Mouse (Mus musculus): ENCODE measurements around the gene Terb1.

The Terb1 gene

DNA sequence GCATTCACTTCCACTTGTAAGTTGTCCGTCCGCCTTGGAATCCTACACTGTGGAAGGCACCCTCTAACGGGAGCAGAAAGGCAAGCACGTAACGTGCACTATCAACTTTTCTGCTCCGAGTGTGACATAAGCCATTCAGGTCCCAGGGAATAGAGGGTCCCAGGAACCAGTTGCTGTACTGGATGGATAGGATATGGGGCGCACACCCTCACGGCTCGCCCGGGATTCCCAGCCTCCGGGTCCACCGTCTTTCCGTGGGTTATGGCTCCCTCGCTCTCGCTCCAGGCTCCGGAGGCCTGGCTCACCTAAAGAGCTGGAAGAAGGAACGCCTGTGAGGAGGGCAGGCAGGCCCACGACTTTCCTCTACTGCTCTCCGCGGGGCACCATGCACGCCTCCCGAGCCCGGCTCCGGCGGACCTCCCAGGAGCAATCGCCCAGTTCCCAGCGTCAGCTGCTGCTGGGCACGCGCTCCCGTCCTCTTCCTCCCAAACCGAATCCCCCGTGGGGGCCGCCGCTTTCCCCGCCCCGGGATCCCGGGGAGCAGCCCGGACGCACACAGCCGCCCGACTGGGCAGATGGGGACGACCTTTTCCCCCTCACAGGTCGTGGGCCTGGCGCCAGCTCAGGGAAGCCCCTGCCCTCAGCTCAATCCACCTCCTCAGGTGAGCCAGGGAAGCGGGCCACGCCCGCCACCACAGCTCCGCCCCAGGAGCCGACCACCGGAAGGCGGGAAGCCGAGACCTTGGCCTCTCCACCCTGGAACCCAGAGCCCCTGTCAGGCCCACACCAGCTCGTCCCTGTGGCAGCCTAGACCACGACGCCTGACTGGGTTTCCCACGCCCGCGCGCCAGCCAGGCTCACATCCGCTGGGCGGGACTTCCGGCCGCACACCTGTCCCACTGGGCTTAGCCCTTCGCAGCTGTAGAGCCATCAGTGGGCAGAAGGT is at the start of gene Terb1:
TSS of gene Terb1 (minus strand) at position 850 of the 946 bp plus-strand sequence.
- DNase-seq (ENCODE audit: low spot score) = no peak

DNA sequence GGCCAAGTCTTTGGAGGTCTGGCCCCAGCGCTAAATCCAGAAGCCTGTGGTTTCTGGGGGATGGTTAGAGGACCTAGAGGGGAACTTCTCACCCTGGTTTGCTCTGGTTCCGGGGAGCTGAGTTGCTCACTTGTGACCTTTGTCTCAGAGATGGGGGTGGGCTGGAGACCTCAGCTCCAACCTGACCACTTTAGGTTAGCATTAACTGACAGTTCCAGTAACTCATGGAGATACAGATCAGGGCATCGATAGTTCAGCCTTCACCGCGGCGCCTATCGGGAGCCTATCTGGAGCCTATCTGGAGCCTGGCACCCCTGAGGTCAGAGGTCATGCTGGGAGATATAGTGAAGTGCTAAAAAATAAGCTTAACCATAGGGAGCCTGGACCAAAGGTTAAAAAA is 47.5 kb upstream of the Terb1 start:
- no peak for DNase-seq (ENCODE audit: low spot score)

DNA sequence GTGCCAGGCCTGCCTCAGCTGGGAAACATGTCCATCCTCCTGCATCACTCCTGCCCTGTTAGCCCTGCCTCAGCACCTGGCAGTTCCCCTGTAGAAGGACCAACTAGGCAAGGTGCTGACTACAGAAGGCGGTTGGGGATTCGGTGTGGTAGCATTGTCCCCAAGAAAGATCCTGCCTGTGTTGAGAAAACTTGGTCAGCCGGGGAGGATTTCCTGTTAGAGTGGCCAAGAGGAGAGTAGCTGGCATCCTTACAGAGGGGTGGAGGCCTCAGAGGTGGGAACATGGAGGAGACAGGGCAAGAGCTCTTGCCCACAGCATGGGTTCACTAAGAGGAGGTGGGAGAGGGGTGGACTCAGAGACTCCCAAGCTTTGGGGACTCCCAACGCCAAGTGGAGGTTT is 45.5 kb upstream of the Terb1 start:
- DNase-seq (ENCODE audit: low spot score) = no peak

DNA sequence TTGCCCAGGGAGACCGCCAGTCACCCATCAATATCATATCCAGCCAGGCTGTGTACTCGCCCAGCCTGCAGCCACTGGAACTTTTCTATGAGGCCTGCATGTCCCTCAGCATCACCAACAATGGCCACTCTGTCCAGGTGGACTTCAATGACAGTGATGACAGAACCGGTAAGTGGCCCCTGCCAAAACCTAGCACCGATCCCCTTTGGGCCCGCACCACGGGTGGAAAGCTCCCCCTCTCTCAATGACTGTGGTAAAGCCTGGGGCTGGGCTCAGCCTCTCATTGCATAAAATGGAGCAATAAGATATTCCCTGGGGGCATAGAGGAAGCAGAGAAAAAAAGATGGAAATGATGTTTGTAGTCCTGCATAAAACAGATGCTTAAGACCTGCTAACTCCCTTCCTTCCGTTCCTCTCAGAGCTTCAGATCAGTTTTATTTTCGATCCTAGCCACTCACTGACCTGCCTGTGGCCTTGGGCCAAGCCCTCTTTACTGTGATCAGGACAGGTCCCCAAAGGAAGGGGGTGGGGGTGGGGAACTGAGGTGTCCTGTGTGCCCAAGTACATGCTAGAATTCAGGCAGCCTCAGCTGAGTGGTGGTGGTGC is 33.8 kb upstream of the Terb1 start:
- no peak for DNase-seq (ENCODE audit: low spot score)

DNA sequence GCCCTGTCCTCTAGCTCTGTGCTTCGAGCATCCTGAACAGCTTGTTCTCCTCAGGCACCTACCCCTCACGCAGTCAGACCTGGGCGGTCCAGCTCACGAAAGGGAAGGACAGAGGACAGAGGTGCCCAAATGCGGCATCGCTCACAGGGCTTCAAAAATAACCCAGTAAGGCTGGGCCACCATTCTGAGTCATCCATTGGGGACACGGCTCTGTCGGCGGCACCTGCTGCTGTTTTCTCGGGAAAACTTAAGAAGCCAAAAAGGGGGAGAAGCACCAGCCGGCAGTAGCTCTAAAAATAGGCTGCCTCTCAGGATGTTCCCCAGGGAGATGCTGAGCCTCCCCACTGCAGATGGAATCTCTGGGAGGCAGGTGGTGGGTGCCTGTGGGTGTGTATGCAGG is 32.5 kb upstream of the Terb1 start:
- DNase-seq (ENCODE audit: low spot score) = peak; percentile 61

DNA sequence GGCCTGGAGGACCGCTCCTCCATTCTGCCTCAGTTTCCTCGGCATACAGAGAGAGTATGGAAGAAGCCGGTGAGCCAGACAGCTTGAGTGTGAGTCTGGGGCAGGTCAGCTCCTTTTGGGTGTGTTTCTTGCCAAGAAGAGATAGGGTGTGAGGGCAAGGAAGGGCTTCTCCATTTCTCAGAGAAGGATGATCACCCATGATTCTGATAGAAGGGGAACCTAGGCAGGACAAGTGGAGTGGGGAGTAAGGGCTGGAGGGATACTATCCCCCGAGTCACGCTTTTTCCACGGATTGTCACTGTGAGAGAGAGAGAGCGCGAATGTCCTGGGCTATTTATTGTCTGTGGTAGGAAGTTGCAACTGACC is 31.8 kb upstream of the Terb1 start:
- no peak for DNase-seq (ENCODE audit: low spot score)

DNA sequence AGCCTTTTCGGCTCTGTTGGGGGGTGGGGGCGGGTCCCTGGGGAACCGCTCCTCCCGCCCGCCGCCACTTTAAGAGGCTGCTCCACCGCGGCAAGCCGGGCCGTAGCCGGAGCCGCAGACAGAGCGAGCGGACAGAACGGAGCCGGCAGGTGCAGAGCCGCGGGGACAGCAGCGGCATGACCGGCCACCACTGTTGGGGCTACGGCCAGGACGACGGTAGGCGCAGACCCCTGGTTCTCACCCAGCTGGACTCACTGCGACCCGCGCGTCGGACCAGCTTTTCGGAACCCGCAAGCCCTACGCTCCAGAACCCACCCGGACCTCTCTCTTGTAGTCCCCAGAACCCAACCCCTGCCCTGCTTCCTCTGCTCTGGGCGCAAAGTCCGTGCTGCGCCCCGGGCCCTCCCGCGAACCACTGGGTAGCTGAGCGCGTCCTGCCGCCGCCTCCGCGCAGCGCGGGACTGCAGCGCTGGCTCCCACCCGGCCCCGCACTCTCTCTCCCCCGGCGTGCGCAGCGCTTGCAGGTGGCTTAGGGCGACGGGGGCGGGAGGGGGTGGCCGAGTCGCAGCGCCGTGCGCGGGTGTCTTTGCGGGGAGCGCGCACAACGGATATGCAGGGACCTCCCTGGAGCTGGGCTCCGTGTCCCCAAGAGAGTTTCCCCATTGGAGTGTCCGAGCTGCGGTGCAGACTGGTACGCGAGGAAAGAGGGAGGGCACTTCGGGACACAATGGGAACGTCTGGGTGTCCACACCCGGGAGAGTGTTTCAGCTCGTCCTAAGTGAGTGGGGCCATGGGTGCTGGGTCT is 31.2 kb upstream of the Terb1 start:
- DNase-seq (ENCODE audit: low spot score) = no peak

DNA sequence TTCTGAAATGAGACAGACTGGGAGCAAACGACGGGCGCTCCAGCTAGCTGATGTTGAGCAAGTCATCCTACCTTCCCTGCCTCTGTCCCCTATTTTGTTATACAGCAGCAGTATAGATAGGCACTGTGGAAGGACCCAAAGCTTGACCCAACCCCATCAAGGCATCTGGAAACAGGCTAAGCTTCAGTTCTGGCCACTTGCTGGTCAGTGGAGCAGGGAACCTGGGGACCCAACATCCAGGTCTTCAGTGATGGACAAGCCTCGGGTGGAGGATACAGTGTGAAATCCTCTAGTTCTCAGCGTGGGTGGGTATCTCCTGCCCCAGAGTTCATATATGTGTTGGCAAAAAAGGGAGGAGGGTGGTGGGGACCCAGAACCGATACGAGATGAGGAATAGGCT is 30.5 kb upstream of the Terb1 start:
- no peak for DNase-seq (ENCODE audit: low spot score)

DNA sequence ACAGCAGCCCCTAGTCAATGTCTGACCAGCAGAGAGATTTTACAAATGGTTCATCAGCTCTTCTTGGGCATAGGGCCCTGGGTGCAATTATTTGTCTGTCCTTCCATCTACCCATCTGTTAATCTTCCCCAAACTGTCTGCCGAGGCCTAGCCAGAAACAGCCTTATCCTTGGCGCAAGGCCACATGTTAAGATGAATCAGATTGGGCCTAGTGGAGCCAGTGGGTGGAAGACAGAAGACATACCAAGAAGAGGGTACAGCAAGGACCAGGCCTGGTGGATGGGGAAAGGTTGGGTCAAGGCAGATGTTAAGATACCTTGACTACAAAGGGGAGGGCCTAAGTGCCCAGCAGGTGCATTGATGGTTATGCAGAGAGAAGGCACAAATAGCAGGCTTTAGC is 29.9 kb upstream of the Terb1 start:
- no peak for DNase-seq (ENCODE audit: low spot score)

DNA sequence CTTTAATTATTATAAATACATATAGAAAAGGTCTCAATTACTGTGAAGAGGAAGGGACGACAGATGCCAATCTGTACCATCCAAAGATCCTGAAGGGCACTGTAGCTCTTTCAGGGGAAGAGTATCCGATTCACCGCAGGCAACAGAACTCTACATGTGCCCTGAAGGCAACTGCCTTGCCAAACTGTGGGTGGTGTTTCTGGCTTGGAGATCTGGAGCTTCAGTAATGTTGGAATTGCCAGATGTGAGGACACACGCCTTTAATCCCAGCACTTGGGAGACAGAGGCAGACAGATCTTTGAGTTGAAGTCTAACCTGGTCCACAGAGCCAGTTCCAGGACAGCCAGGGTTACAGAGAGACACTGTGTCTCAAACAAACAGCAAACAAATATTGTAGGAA is 29.2 kb upstream of the Terb1 start:
- no peak for DNase-seq (ENCODE audit: low spot score)

DNA sequence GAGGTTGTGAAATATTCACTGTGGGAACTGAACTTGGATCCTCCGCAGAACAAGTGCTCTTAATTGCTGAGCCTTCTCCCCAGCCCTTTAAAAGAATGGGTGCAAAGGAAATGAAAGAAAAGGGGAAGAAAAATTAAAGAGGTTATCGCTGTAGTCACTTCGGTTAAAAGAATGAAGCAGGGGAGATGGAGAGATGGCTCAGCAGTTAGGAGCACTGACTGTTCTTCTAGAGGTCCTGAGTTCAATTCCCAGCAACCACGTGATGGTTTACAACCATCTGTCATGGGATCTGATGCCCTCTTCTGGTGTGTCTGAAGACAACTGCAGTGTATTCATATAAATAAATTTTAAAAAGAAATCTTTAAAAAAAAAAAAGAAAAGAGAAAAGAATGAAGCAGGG is 26.3 kb upstream of the Terb1 start:
- DNase-seq (ENCODE audit: low spot score) = no peak

DNA sequence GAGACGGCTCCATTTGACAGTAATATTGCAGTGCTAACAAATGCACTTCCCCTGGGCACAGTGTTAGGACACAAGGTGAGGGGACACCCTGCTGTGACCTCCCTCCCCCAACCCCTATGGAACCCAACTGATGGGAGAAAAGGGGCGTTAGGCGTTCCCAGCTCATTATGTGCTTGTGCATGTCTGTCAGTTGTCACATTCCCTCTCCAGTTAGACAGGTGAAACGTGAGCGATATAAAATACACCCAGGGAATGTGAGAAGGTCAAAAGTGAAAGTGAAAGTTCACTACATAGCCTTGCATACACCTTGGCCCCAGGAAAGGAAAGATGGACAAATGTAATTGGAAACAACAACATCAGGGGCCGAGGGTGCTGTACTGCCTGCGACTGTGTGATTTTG is 25.7 kb upstream of the Terb1 start:
- no peak for DNase-seq (ENCODE audit: low spot score)

DNA sequence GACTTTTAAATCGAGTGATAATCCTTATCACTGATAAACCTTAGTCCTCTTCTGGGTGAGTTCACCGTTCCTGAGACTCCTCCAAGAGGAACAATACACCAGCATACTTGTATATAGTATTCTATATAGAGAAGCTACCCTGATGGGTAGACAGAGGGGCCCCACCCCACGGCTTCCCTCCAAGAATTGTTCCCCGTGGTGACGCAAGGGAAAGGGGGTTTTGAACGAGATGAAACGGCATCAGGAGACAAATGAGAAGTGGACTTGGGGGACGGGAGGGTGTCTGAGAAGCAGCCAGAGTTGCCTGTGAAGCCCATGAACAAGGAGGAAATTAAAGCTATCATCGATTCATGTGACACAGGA is 25.1 kb upstream of the Terb1 start:
- no peak for DNase-seq (ENCODE audit: low spot score)

DNA sequence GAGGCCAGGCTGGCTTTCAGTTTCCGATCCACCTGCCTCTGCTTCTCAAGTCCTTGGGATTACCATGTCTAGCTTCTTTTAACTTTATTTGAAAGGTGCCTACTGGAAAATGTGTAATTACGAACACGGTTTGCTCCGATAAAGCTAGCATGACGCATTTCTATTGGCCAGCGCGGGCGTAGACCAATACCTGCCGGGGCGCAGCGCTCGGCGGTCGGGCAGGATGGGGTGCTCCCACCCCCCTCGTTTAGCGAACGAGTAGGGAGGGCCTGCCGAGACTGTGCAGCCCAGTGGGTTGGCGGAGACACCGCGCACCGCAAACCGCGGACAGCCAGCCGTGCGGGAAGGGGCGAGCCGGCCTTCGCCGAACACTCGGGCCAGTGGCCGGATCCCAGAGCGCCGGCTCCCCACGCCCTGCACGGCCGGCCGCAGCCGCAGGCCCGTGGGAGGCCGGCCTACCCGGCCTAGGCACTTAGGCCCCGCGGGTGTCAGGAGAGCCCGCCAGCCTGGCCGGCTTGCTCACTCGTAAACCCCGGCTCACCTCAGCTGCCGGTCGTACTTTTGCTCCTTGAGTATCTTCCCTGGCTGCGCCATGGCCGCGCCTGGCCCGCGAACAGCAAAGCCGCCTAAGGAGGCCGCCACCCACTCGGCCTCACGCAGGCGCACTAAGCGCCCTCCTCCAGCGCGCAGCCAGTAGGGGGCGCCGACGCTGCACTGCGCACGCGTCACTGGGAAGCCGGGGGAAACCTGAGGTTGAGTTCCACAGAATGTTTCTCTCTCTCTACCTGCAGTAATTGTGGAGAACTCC is 24.5 kb upstream of the Terb1 start, which contains the start of the genes Nae1 and Car7:
TSS of gene Nae1 (minus strand) at position 667 of the 808 bp plus-strand sequence.
TSS of gene Car7 (plus strand) at position 719 of the 808 bp plus-strand sequence.
- peak; percentile 90 for DNase-seq (ENCODE audit: low spot score)

DNA sequence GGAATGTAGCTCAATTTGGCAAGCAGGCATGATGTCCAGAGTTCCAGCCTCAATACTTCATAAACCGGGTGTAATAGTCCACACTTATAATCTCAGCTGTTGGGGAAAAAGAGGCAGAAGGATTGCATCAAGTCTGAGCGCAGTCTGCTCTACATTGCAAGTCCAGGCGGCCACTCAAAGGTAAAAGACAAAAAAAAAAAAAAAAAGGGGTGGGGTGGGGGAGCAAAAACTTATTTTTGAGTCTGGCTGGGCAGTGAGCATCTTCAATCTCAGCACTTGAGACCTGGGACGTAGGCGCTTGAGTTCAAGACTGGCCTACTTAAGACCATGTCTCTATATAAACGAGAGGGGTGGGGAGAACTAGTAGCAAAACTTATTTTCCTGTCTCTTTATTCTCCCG is 23.8 kb upstream of the Terb1 start:
- DNase-seq (ENCODE audit: low spot score) = no peak

DNA sequence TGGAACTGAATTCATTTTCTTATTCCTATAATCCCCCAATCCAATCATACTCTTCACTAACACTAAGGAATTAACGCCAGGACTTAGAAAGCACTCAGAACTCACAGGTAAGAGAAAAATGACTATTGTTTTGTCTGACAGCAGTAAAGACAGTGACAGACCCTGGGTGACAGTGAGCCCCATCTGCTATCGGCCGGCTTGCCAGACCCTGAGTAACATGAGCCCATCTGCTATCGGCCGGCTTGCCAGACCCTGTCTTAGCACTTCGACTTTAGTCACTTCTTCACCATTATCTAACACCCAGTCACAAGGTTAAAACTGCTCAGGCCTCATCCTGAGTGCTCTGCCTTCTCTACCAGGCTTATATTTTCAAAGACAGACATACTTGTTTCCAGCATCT is 20.0 kb upstream of the Terb1 start:
- no peak for DNase-seq (ENCODE audit: low spot score)

DNA sequence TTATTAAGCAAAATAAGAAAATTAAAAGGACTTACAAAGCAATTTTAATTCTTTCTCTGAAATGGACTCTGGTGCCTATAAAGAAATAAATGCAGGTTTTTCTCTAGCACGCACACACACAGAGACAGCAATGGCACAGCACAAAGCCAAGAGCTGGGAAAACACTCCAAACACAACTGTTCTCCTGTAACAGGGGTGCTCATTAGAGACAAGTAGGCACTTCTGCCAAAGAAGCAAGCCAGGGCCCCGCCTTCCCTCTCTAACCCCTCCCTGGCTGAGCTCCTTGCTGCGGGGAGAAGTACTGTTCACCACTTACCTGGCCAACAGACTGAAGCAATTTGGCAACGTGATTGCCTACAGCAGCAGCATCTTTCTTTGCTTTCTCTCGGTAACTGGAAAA is 8.2 kb upstream of the Terb1 start:
- no peak for DNase-seq (ENCODE audit: low spot score)

DNA sequence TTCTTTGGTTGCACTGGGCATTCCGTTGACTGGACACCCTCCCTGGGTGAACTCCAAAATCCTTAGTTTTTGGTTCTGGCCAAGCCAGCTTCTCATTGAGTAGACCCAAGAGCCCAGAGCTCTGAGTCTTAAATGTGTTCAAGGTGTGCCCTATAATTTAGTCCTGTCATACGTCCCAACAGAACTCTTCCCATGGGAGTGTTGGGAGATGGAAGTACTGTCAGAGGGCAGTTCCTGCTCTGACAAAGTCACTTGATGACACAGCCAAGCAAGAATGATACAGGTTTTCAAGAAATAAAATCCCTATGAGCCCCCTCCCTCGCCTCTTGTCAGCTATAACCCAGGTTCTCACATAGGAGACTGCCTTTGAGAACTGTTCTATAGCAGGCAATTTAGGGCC is 424 bp upstream of the Terb1 start:
- DNase-seq (ENCODE audit: low spot score) = no peak

DNA sequence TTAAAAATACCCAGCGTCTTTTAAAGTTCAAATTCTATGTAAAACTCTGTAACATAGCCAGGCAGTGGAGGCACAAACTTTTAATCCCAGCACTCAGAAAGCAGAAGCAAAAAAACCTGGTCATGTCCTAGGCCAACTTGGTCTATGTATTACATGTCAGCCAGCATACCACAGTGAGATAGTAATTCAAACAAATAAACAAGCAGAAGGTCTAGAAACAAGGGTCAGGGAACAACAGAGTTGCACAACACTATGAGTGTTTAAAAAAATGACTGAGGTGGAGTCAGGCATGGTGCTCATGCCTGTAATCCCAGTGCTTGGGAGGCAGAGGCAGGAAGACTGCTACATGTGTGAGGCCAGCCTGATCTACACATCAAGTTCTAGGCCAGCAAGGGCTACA is 30.6 kb downstream of the Terb1 start:
- DNase-seq (ENCODE audit: low spot score) = no peak

DNA sequence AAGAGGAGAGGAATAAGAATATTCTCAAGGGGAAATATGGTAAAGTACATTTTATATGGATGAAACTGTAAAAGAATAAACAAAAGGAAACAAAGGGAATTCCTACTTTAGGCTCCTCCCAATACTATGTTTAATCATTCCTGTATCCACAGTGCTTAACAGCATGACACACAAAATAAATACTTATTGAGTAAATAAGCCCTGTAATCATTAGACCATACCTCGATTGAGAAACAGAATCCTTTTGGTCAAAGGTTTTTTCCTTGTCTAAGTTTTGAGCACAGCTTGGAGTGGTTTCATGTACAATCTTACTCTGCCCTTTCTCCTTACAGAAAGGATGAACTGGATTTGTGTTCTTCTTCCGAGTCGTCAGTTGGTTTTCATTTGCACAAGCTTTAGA is 37.2 kb downstream of the Terb1 start:
- no peak for DNase-seq (ENCODE audit: low spot score)

DNA sequence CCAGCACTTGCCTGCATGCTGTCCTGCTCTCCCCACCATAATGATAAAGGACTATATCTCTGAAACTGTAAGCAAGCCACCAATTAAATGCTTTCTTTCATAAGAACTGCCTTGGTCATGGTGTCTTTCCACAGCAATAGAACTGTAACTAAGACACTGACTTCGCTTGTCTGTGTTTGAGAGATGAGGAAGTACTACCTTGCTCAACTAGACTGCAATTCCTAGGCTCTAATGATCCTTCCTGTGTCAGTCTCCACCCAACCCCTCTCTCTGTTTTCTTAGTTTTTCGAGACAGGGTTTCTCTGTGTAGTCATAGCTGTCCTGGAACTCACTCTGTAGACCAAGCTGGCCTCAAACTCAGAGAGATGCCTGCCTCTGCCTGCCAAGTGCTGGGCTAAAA is 42.2 kb downstream of the Terb1 start:
- no peak for DNase-seq (ENCODE audit: low spot score)

DNA sequence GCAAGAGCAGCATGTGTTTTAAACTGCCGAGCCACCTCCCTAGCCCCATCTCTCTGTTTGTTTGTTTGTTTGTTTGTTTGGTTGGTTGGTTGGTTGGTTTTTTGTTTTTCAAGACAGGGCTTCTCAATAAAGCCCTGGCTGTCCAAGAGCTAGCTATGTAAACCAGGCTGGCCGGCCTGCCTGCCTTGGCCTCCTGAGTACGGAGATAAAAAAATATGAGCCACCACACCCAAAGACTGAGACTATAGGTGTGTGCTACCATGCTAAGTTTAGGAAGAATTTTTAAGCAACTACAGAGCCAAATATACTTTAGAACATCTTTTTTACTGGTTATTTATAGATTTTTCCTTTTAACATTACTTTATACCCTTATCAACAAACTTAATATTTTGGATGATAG is 57.5 kb downstream of the Terb1 start:
- no peak for DNase-seq (ENCODE audit: low spot score)

Measured in left cerebral cortex, adult 11 months (tissue).